Mouse (Mus musculus) lung, postnatal 0 days (tissue): ENCODE data around the gene Ifit2. TPM values are rescaled to one million over a fixed set of nuclear protein-coding genes. Genes with fewer than 3 reads are reported as not detected.
A peak's percentile ranks its signal among the peaks of the same experiment; 100 is the strongest.

Experiments used
- ATAC-seq: fragments of 200-750 bp; cut with Nextera tagmentation; 2 replicates; pipeline ENCODE4 v1.8.0; 2017; ENCODE audit warnings: moderate library complexity
- DNase-seq: peaks from one replicate; pipeline ENCODE4 v3.0.0-alpha.2; 2016; ENCODE audit warnings: low spot score
- H3K27ac ChIP-seq: fragments of 300-500 bp; sonication (generic); 2 replicates; pipeline ENCODE4 v1.5.1; 2014; ENCODE audit warnings: antibody characterized with exemption, mild to moderate bottlenecking, low read length, mixed read lengths
- H3K27me3 ChIP-seq: fragments of 300-500 bp; sonication (generic); replicated peaks from 2 replicates; pipeline ENCODE4 v1.6.1; 2014; ENCODE audit warnings: low read length, mixed read lengths; ENCODE audit not compliant: insufficient read depth
- H3K36me3 ChIP-seq: fragments of 300-500 bp; sonication (generic); 2 replicates; pipeline ENCODE4 v1.6.1; 2014; ENCODE audit warnings: low read length, mixed read lengths; ENCODE audit not compliant: insufficient read depth
- H3K4me1 ChIP-seq: fragments of 300-500 bp; sonication (generic); 2 replicates; pipeline ENCODE4 v1.6.1; 2014; ENCODE audit warnings: antibody characterized with exemption, low read depth, low read length, mixed read lengths; ENCODE audit not compliant: insufficient read depth
- H3K4me2 ChIP-seq: fragments of 300-500 bp; sonication (generic); replicated peaks from 2 replicates; pipeline ENCODE4 v1.6.1; 2014; ENCODE audit warnings: low read depth, mild to moderate bottlenecking, low read length, moderate library complexity, mixed read lengths
- H3K4me3 ChIP-seq: fragments of 300-500 bp; sonication (generic); 2 replicates; pipeline ENCODE4 v1.5.1; 2014; ENCODE audit warnings: low read depth, low read length
- H3K9ac ChIP-seq: fragments of 300-500 bp; sonication (generic); replicated peaks from 2 replicates; pipeline ENCODE4 v1.6.1; 2014; ENCODE audit warnings: low read depth, mild to moderate bottlenecking
- H3K9me3 ChIP-seq: fragments of 300-500 bp; sonication (generic); 2 replicates; pipeline ENCODE4 v1.6.1; 2016; ENCODE audit warnings: low read length, mixed read lengths
- CTCF ChIP-seq: IDR thresholded peaks from 2 replicates; pipeline ENCODE4 v1.5.1; 2016; ENCODE audit warnings: antibody characterized with exemption, mild to moderate bottlenecking
- EP300 ChIP-seq: IDR thresholded peaks from 2 replicates; pipeline ENCODE4 v1.6.1; 2016; ENCODE audit warnings: antibody characterized with exemption, mild to moderate bottlenecking, control low read depth
- WGBS: fragments of 180-500 bp; shearing (Covaris S2); extraction: QIAGEN DNeasy Blood & Tissue Kit; methylation state at CpG from one replicate; pipeline ENCODE4 v1.1.7; 2014; 5-methylcytosine and 5-hydroxymethylcytosine counted together
- polyA plus RNA-seq: library from polyadenylated mRNA; unstranded; fragments of >200 nt; fragmentation: Nextera tagmentation; extraction: Ambion mirVana; gene quantifications from 2 replicates; pipeline ENCODE4 v1.2.1, GENCODE M21; 2015

Ifit2 gene
- polyA plus RNA-seq, 1 experiment from 2014 or later: 9.1 TPM

GRCm38 (mm10) chr19:34516346-34516745 lies 34.1 kb upstream of the Ifit2 start:
- Histone ChIP-seq H3K9me3 (no peaks in the 10 kb centered on the region), H3K4me2 (no peak overlapping the region), H3K9ac (no peak overlapping the region), H3K36me3 (no peaks in the 10 kb centered on the region), H3K4me1 (no peaks in the 10 kb centered on the region), H3K27me3 (no peaks in the 10 kb centered on the region), H3K27ac (no peak overlapping the region), H3K4me3 (no peak overlapping the region)
- DNase-seq (no peak), ATAC-seq (no peak)
- WGBS: 48% methylated on average over 2 of the region's 2 CpGs
- TF ChIP-seq EP300 (no peak), CTCF (no peak)

GRCm38 (mm10) chr19:34517197-34517596 lies 33.3 kb upstream of the Ifit2 start:
- peak; percentile 28; the same call in 1 of the 2 replicates for TF ChIP-seq EP300
- no peak for TF ChIP-seq CTCF
- Histone ChIP-seq H3K27me3 (no peaks in the 10 kb centered on the region), H3K4me2 (no peak overlapping the region), H3K4me1 (no peaks in the 10 kb centered on the region), H3K27ac (no peak overlapping the region), H3K9me3 (no peaks in the 10 kb centered on the region), H3K9ac (no peak overlapping the region), H3K4me3 (no peak overlapping the region), H3K36me3 (no peaks in the 10 kb centered on the region)
- DNase-seq: peak; percentile 79
- peak; percentile 88 for ATAC-seq
- WGBS: 55% methylated on average over 3 of the region's 3 CpGs

GRCm38 (mm10) chr19:34517812-34518594 lies 32.5 kb upstream of the Ifit2 start:
- Histone ChIP-seq H3K4me1 (no peaks in the 10 kb centered on the region), H3K27ac (no peak overlapping the region), H3K4me3 (no peak overlapping the region), H3K9ac (no peak overlapping the region), H3K36me3 (no peaks in the 10 kb centered on the region), H3K27me3 (no peaks in the 10 kb centered on the region), H3K9me3 (no peaks in the 10 kb centered on the region), H3K4me2 (no peak overlapping the region)
- WGBS: 91% methylated on average over 13 of the region's 13 CpGs
- ATAC-seq (no peak), DNase-seq (no peak)
- TF ChIP-seq CTCF (no peak), EP300 (no peak)

DNA sequence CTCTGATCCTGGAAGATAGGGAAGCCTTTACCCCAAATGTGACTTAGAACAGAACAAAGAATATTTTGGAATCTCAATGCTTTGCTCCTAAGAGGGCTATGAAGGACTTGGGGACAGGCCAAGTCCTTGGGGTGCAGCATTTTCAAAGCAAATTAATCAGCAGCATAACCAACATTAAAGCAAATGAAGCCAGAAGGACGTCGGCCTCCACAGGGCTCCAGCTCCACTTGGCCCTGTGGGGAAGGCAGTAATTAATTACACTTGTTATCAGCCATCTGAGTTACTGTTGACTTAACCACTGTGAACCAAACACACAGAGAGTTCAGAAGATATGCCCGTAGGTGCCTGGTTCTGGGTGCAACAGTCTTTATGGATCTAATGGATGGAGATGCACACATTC lies 31.7 kb upstream of the Ifit2 start:
- Histone ChIP-seq H3K36me3 (no peaks in the 10 kb centered on the region), H3K9ac (no peak overlapping the region), H3K27me3 (no peaks in the 10 kb centered on the region), H3K4me3 (no peak overlapping the region), H3K4me1 (no peaks in the 10 kb centered on the region), H3K27ac (no peak overlapping the region), H3K9me3 (no peaks in the 10 kb centered on the region), H3K4me2 (no peak overlapping the region)
- DNase-seq (no peak), ATAC-seq (no peak)
- WGBS: 17% methylated on average over 3 of the region's 3 CpGs
- TF ChIP-seq EP300 (no peak), CTCF (no peak)

DNA sequence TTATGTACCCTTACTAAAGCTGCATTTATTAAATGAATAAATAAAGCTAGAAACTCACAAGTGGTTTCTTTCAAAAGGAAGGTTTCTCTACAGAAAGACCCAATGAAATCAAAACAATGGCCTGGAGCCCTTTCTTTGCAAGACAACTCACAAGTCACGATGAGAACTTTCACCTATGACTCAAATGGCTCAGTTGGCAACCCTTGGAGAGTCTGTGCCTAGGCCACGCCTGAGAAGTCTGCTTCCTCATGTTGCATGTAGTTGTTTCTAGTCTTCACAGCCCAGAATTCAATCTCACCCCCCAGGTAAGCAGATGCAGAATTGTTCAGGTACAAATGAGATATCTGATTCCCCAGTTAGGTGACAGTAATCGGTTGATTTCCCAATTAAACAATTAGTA lies 30.8 kb upstream of the Ifit2 start:
- no peaks in the 10 kb centered on the region for H3K27me3 ChIP-seq
- no peak overlapping the region for H3K4me3 ChIP-seq
- no peaks in the 10 kb centered on the region for H3K4me1 ChIP-seq
- H3K9ac ChIP-seq: no peak overlapping the region
- no peak for TF ChIP-seq CTCF
- TF ChIP-seq EP300: no peak
- no peak overlapping the region for H3K27ac ChIP-seq
- no peaks in the 10 kb centered on the region for H3K9me3 ChIP-seq
- DNase-seq: no peak
- no peaks in the 10 kb centered on the region for H3K36me3 ChIP-seq
- no peak overlapping the region for H3K4me2 ChIP-seq
- WGBS: 85% methylated on average over 3 of the region's 3 CpGs
- ATAC-seq: no peak

DNA sequence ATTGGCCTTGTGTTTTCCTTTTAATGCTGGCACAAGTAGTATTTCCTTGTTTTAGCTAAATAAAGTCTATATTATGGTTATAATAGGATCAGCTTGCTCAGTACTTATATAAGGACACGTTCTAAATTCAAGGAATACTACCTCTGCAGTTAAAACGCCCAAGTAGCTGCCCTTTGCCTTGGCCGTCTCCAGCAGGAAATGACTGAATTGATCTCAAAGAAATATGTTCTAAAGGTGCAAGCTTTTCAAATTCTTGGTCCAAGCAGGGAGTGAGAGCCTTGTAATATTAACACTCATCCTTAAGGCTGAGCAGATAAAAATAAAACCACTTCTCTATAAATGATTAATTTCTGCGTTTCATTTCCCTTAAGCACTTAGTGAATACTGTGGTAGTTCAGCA lies 30.4 kb upstream of the Ifit2 start:
- Histone ChIP-seq H3K36me3 (no peaks in the 10 kb centered on the region), H3K4me3 (no peak overlapping the region), H3K27ac (no peak overlapping the region), H3K4me2 (no peak overlapping the region), H3K27me3 (no peaks in the 10 kb centered on the region), H3K4me1 (no peaks in the 10 kb centered on the region), H3K9ac (no peak overlapping the region), H3K9me3 (no peaks in the 10 kb centered on the region)
- 65% methylated on average over 4 of the region's 4 CpGs for WGBS
- no peak for DNase-seq
- ATAC-seq: no peak
- TF ChIP-seq CTCF (no peak), EP300 (no peak)

- no peak overlapping the region for H3K9ac ChIP-seq
- H3K36me3 ChIP-seq: no peaks in the 10 kb centered on the region
- TF ChIP-seq EP300 (no peak), CTCF (no peak)
- no peak for ATAC-seq
- no peak overlapping the region for H3K4me2 ChIP-seq
- no peaks in the 10 kb centered on the region for H3K27me3 ChIP-seq
- no peak overlapping the region for H3K4me3 ChIP-seq
- no peaks in the 10 kb centered on the region for H3K4me1 ChIP-seq
- H3K27ac ChIP-seq: no peak overlapping the region
- H3K9me3 ChIP-seq: no peaks in the 10 kb centered on the region
- WGBS: 65% methylated on average over 2 of the region's 2 CpGs
- DNase-seq: no peak
Measured at GRCm38 (mm10) chr19:34521361-34521760, 29.1 kb upstream of the Ifit2 start.
